Mouse (Mus musculus): ENCODE measurements around the gene D8Ertd738e.

GRCm38 (mm10) chr8:84256458-84256821, 6.9 kb upstream of the D8Ertd738e start:
- TF ChIP-seq CTCF (conservative IDR thresholded peaks at IDR 0.05; ENCODE audit: low read length) (no peak), POU5F1 (IDR thresholded peaks at IDR 0.05; ENCODE audit: borderline replicate concordance, low read length) (no peak), NANOG (IDR thresholded peaks at IDR 0.05; ENCODE audit: borderline replicate concordance, low read length) (no peak)
